Mouse (Mus musculus): ENCODE data around the gene Vmn2r24. TPM values are rescaled to one million over a fixed set of nuclear protein-coding genes. Genes with fewer than 3 reads are reported as not detected.
"Not testable (repeated sequence)": the region's sequence is repeated elsewhere in the genome, so short reads cannot be mapped to it uniquely, and the experiment has no call there.

Vmn2r24 gene
- not detected in 2 replicates for polyA plus RNA-seq (2015; fragmentation: Nextera tagmentation; extraction: Ambion mirVana)

DNA sequence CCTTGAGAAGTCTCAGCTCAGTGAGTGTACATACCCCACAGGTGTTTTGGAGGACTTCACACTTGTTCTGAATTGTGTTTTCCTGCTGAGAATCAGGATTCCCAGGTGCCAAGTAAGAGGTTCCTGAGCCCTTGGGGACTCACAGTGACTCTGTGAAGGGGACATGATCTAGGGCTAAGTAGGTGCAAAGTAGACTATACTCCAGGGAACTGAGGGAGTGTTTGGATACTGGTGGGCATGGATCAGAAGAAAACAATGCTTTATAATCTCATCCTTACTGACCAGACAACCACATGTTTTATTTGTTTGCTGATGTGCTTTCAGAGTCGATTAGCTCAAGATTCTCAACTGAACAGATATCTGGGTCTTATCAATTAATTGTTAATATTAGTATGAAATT, at the start of gene Vmn2r24:
Vmn2r24 (plus strand) TSS at position 301 of the 400 bp plus-strand sequence.
- no peaks in the 10 kb centered on the region for H3K9me3 ChIP-seq
- H3K4me1 ChIP-seq: no peaks in the 10 kb centered on the region
- WGBS: 53% methylated on average over 1 of the region's 1 CpGs
- H3K4me2 ChIP-seq: no peak within 1 kb of the TSS
- H3K4me3 ChIP-seq: no peak within 1 kb of the TSS
- no peak; the same call in 1 of the 2 replicates for ATAC-seq (ENCODE audit: extremely low read depth, insufficient number of reproducible peaks, low FRiP score, low TSS enrichment)
- no peaks in the 10 kb centered on the region for H3K36me3 ChIP-seq
- no peak within 1 kb of the TSS for H3K9ac ChIP-seq
- H3K27me3 ChIP-seq (replicated peaks): no peaks in the 10 kb centered on the region
- H3K27ac ChIP-seq (replicated peaks): no peak within 1 kb of the TSS

DNA sequence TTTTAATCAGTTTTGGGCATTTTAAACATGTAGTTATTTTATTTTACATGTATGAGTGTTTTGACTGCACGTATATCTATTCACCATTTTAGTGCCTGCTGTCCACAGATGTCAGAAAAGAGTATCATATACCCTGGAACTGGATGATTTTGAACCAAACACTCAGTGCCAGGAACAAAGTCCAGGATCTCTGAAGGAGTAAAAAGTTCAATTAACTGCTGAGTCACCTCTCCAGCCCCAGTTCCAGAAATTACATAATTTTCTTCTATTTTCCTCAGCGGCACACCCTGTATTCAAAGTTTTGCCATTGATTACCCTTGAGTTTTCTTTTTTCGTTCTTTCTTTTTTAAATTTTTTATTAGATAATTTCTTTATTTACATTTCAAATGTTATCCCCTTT, 8.6 kb upstream of the Vmn2r24 start:
- no peak overlapping the region for H3K4me3 ChIP-seq
- 77% methylated on average over 3 of the region's 3 CpGs for WGBS
- no peak overlapping the region for H3K9ac ChIP-seq
- no peaks in the 10 kb centered on the region for H3K9me3 ChIP-seq
- H3K27me3 ChIP-seq (replicated peaks): no peaks in the 10 kb centered on the region
- no peaks in the 10 kb centered on the region for H3K36me3 ChIP-seq
- H3K27ac ChIP-seq (replicated peaks): no peak overlapping the region
- no peak for ATAC-seq (ENCODE audit: extremely low read depth, insufficient number of reproducible peaks, low FRiP score, low TSS enrichment)
- no peaks in the 10 kb centered on the region for H3K4me1 ChIP-seq
- H3K4me2 ChIP-seq: no peak overlapping the region

- Histone ChIP-seq H3K9me3 (no peaks in the 10 kb centered on the region), H3K4me2 (no peak overlapping the region), H3K27me3 (replicated peaks) (no peaks in the 10 kb centered on the region), H3K4me3 (no peak overlapping the region), H3K36me3 (no peaks in the 10 kb centered on the region), H3K27ac (replicated peaks) (no peak overlapping the region), H3K9ac (no peak overlapping the region), H3K4me1 (no peaks in the 10 kb centered on the region)
- ATAC-seq (ENCODE audit: extremely low read depth, insufficient number of reproducible peaks, low FRiP score, low TSS enrichment): no peak
- whole genome bisulfite sequencing: 56% methylated on average over 2 of the region's 2 CpGs
These were observed 6.2 kb downstream of the Vmn2r24 start for GRCm38 (mm10) chr6:123784857-123785256.

DNA sequence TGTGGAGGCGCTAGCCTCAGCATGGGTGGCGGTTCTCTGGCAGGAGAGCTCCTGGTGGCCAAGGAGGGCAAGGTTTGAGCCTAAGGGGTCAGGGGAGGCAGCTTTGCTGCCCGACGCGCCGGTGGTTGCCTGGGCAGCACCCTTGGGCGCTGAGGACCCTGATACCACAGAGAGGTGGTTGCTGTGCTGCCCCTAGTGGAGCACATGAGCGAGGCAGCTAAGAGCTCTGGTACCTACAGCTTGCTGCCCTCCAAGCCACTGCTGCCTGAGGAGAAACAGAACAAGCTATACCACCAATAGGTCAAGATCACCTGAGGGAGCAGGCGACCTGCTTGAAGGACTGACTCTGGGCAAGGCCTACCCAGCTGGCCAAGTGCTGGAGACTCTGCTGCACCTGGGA, 15.1 kb downstream of the Vmn2r24 start:
- no peak overlapping the region for H3K4me3 ChIP-seq
- H3K36me3 ChIP-seq: no peaks in the 10 kb centered on the region
- WGBS: 31% methylated on average over 9 of the region's 9 CpGs
- H3K9ac ChIP-seq: no peak overlapping the region
- no peak overlapping the region for H3K27ac ChIP-seq (replicated peaks)
- ATAC-seq (ENCODE audit: extremely low read depth, insufficient number of reproducible peaks, low FRiP score, low TSS enrichment): no peak
- no peak overlapping the region for H3K4me2 ChIP-seq
- no peaks in the 10 kb centered on the region for H3K4me1 ChIP-seq
- no peaks in the 10 kb centered on the region for H3K9me3 ChIP-seq
- no peaks in the 10 kb centered on the region for H3K27me3 ChIP-seq (replicated peaks)

GRCm38 (mm10) chr6:123810291-123810690, 31.6 kb downstream of the Vmn2r24 start:
- H3K9me3 ChIP-seq; H3K4me1 ChIP-seq; H3K36me3 ChIP-seq; ATAC-seq (ENCODE audit: extremely low read depth, insufficient number of reproducible peaks, low FRiP score, low TSS enrichment); H3K4me3 ChIP-seq; H3K9ac ChIP-seq; H3K27me3 ChIP-seq (replicated peaks); H3K4me2 ChIP-seq; H3K27ac ChIP-seq (replicated peaks): not testable (repeated sequence)

DNA sequence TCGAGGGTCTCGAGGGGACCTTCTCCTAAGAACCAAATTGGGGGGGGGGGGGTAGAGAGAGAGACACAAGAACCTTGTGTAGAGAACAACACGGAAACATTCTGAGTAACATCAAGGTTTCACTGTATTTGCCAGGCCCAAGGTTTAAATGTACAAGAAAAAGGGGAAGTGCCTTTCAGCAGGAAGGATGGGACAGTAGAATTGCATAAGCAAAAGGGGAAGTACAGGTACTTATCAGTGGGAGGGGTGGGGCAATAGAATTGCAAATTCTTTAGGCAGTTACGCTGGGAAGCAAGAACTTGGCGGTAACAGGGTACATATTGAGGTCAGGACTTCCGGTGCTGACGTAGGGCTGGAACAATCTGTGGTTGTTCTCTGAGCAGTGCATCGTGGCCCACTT, 41.3 kb downstream of the Vmn2r24 start:
- H3K36me3 ChIP-seq: no peaks in the 10 kb centered on the region
- H3K4me3 ChIP-seq: no peak overlapping the region
- WGBS: 78% methylated on average over 8 of the region's 8 CpGs
- no peaks in the 10 kb centered on the region for H3K27me3 ChIP-seq (replicated peaks)
- H3K27ac ChIP-seq (replicated peaks): no peak overlapping the region
- H3K4me1 ChIP-seq: no peaks in the 10 kb centered on the region
- no peak for ATAC-seq (ENCODE audit: extremely low read depth, insufficient number of reproducible peaks, low FRiP score, low TSS enrichment)
- no peaks in the 10 kb centered on the region for H3K9me3 ChIP-seq
- no peak overlapping the region for H3K4me2 ChIP-seq
- H3K9ac ChIP-seq: no peak overlapping the region

GRCm38 (mm10) chr6:123853363-123853762, 74.7 kb downstream of the Vmn2r24 start, which contains the start of gene Vmn2r25:
Gene Vmn2r25 (minus strand): TSS chr6:123853463.
- H3K27ac ChIP-seq (replicated peaks); H3K4me1 ChIP-seq; H3K36me3 ChIP-seq; ATAC-seq (ENCODE audit: extremely low read depth, insufficient number of reproducible peaks, low FRiP score, low TSS enrichment); H3K9ac ChIP-seq; H3K27me3 ChIP-seq (replicated peaks); H3K4me2 ChIP-seq; H3K4me3 ChIP-seq; H3K9me3 ChIP-seq: not testable (repeated sequence)
- 41% methylated on average over 2 of the region's 2 CpGs for WGBS

Other genes starting within 250 kb of the Vmn2r24 start
- not detected in 2 replicates for gene Vmn2r21, start 245.5 kb upstream of the Vmn2r24 start, polyA plus RNA-seq (2015; fragmentation: Nextera tagmentation; extraction: Ambion mirVana)
- not detected in 2 replicates for gene Vmn2r22, start 128.2 kb upstream of the Vmn2r24 start, polyA plus RNA-seq (2015; fragmentation: Nextera tagmentation; extraction: Ambion mirVana)
- gene Vmn2r23, start 76.2 kb upstream of the Vmn2r24 start, polyA plus RNA-seq (2015; fragmentation: Nextera tagmentation; extraction: Ambion mirVana): not detected in 2 replicates
- gene Vmn2r25, start 74.6 kb downstream of the Vmn2r24 start, polyA plus RNA-seq (2015; fragmentation: Nextera tagmentation; extraction: Ambion mirVana): not detected in 2 replicates
- gene Vmn2r26, start 245.7 kb downstream of the Vmn2r24 start, polyA plus RNA-seq (2015; fragmentation: Nextera tagmentation; extraction: Ambion mirVana): not detected in 2 replicates